Mouse (Mus musculus): ENCODE results near the gene Cd55.

GRCm38 (mm10) chr1:130511823-130512370, 49.4 kb upstream of the Cd55 start:
- TF ChIP-seq CTCF (IDR thresholded peaks at IDR 0.05; ENCODE audit: extremely low read depth, insufficient read length, insufficient replicate concordance, low read depth, low read length) (no peak), POLR2A (IDR thresholded peaks at IDR 0.05; ENCODE audit: low read depth, low read length) (no peak)

Measured in small intestine, adult 2 months (tissue).